Mouse (Mus musculus) ES-Bruce4 (cell line): ENCODE measurements around the gene Sdhc.

Source experiments
- CTCF ChIP-seq: IDR thresholded peaks from one replicate; pipeline ENCODE4 v1.8.1; 2011; ENCODE audit warnings: low read depth, low read length
- EP300 ChIP-seq: IDR thresholded peaks from 2 replicates; pipeline ENCODE4 v1.6.1; 2011; ENCODE audit warnings: low read depth, low read length; ENCODE audit not compliant: insufficient read depth
- POLR2A ChIP-seq: IDR thresholded peaks from one replicate; pipeline ENCODE4 v1.8.1; 2011; ENCODE audit warnings: low read length; ENCODE audit not compliant: insufficient read depth

DNA sequence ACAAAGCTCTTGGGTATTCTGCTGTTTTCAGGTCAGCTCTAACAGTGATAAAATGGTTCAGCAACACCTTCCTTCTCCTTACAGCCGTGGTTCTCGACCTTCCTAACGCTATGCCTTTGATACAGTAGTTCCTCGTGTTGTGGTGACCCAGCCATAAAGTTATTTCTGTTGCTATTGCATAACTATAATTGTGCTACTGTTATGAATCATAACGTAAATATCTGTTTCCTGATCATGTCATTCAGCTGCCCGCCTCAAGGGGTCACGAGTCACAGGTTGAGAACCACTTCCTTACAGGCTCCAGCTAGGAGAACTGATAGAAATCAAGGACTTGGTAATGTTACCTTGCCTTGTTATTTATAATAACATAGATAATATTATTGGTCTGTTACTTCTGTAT lies 33.9 kb upstream of the Sdhc start:
- TF ChIP-seq CTCF (no peak), POLR2A (no peak), EP300 (no peak)
